Mouse (Mus musculus) cerebellum, adult 8-10 months (tissue): Measurements from ENCODE around the gene Mars.

Experiments
- DNase-seq: peaks from one replicate; pipeline ENCODE4 v3.0.0; 2022

The Mars gene

DNA sequence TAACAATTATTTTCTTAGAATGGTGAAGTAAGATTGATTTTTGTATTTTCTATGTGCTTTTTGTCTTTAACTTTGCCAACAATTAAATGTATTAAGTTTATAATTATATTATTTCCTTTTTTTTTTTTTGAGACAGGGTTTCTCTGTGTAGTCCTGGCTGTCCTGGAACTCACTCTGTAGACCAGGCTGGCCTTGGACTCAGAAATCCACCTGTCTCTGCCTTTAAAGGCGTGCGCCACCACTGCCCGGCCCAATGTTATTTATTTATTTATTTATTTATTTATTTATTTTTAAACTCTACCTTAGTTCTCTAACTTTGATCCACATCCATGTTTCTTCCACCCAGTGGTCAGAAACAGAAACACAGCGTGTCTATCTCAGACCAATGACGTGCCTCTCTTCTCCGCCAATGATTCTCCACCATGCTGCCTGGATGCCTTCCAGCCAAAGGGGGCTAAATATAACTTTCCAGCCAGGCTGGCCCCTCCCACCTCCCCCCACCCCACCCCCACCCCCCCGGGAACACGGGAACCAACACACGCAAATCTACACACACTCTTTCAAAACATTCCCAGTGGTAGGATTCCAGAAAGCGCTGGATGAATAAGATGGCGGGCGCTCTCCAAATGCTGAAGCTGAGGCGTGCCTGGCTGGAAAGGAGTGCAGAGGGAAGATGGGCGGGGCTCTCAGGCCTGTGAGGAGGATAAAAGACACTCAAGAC, 55.8 kb downstream of the Mars start:
- DNase-seq: no peak

DNA sequence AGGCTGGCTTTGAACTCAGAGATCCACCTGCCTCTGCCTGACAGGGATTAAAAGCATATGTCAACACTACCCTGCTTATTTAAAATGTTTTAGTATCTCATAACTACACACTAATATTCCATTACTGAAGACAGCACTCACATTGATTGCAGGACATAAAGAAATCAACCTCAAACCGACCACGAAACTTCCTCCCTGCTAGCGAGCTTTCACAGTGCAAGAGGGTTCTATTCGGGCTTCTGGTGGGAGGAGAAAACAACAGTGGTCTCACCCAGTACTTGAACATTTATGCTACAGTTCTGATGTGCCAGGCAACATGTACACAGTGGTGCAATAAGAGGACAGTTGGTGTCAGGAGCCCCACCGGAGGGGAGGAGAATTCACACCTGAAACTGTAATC, 60.8 kb downstream of the Mars start:
- DNase-seq: no peak
